Mouse (Mus musculus) forebrain, embryonic 11.5 days (tissue): ENCODE measurements at regions not wholly inside any gene's neighbourhood (a gene's known extent, or its start where the extent isn't known, plus 50 kb on each side); places are given as distances from the start of the nearest gene placed in this dataset.

ENCODE experiments used
- ATAC-seq: fragments of 200-750 bp; cut with Nextera tagmentation; replicated peaks from 2 replicates; pipeline ENCODE4 v1.8.0; 2017; ENCODE audit warnings: moderate TSS enrichment; ENCODE audit not compliant: low FRiP score
- DNase-seq: peaks from one replicate; pipeline ENCODE4 v3.0.0-alpha.2; 2017; ENCODE audit warnings: low spot score
- H3K27ac ChIP-seq: fragments of 300-500 bp; sonication (generic); 2 replicates; pipeline ENCODE4 v1.5.1; 2014; ENCODE audit warnings: low read depth, low read length
- H3K27me3 ChIP-seq: fragments of 300-500 bp; sonication (generic); 2 replicates; pipeline ENCODE4 v1.6.1; 2014; ENCODE audit warnings: mild to moderate bottlenecking, low read length, mixed read lengths; ENCODE audit not compliant: control insufficient read depth, insufficient read depth
- H3K36me3 ChIP-seq: fragments of 300-500 bp; sonication (generic); 2 replicates; pipeline ENCODE4 v1.6.1; 2014; ENCODE audit warnings: mild to moderate bottlenecking, low read length, moderate library complexity, mixed read lengths; ENCODE audit not compliant: control insufficient read depth, insufficient read depth
- H3K4me1 ChIP-seq: fragments of 300-500 bp; sonication (generic); replicated peaks from 2 replicates; pipeline ENCODE4 v1.6.1; 2014; ENCODE audit warnings: low read length, mixed read lengths; ENCODE audit not compliant: control insufficient read depth, insufficient read depth
- H3K4me2 ChIP-seq: fragments of 300-500 bp; sonication (generic); 2 replicates; pipeline ENCODE4 v1.6.1; 2014; ENCODE audit warnings: low read depth, mild to moderate bottlenecking, low read length, moderate library complexity, mixed read lengths; ENCODE audit not compliant: severe bottlenecking
- H3K4me3 ChIP-seq: fragments of 300-500 bp; sonication (generic); 2 replicates; pipeline ENCODE4 v1.5.1; 2014; ENCODE audit warnings: low read depth, low read length
- H3K9ac ChIP-seq: fragments of 300-500 bp; sonication (generic); 2 replicates; pipeline ENCODE4 v1.6.1; 2014; ENCODE audit warnings: low read length
- H3K9me3 ChIP-seq: fragments of 300-500 bp; sonication (generic); 2 replicates; pipeline ENCODE4 v1.6.1; 2016; ENCODE audit warnings: low read length, mixed read lengths; ENCODE audit not compliant: control insufficient read depth
- WGBS: fragments of 180-500 bp; shearing (Covaris S2); extraction: QIAGEN DNeasy Blood & Tissue Kit; methylation state at CpG from one replicate; pipeline ENCODE4 v1.1.7; 2014; 5-methylcytosine and 5-hydroxymethylcytosine counted together

- DNase-seq (no peak), ATAC-seq (no peak)
- 88% methylated on average over 2 of the region's 2 CpGs for WGBS
- no peaks in the 10 kb centered on the region for H3K4me1 ChIP-seq
- H3K4me3 ChIP-seq, result no peak overlapping the region
- no peaks in the 10 kb centered on the region for H3K36me3 ChIP-seq
- no peak overlapping the region for H3K4me2 ChIP-seq
- H3K27ac ChIP-seq, result no peak overlapping the region
- H3K27me3 ChIP-seq, result no peaks in the 10 kb centered on the region
- no peak overlapping the region for H3K9ac ChIP-seq
- no peaks in the 10 kb centered on the region for H3K9me3 ChIP-seq
Measured at GRCm38 (mm10) chr2:167842993-167843392, 88.9 kb upstream of the Ptpn1 start.

GRCm38 (mm10) chr2:167842473-167842872 lies 89.4 kb upstream of the Ptpn1 start:
- DNase-seq, result no peak
- Histone ChIP-seq H3K4me3 (no peak overlapping the region), H3K4me2 (no peak overlapping the region), H3K27ac (no peak overlapping the region), H3K36me3 (no peaks in the 10 kb centered on the region), H3K9ac (no peak overlapping the region), H3K4me1 (no peaks in the 10 kb centered on the region), H3K27me3 (no peaks in the 10 kb centered on the region), H3K9me3 (no peaks in the 10 kb centered on the region)
- no peak for ATAC-seq
- 85% methylated on average over 1 of the region's 1 CpGs for WGBS

GRCm38 (mm10) chr2:167841339-167842240 lies 90.3 kb upstream of the Ptpn1 start:
- no peak for ATAC-seq
- Histone ChIP-seq H3K36me3 (no peaks in the 10 kb centered on the region), H3K27ac (no peak overlapping the region), H3K4me1 (no peaks in the 10 kb centered on the region), H3K4me3 (no peak overlapping the region), H3K9ac (no peak overlapping the region), H3K27me3 (no peaks in the 10 kb centered on the region), H3K4me2 (no peak overlapping the region), H3K9me3 (no peaks in the 10 kb centered on the region)
- no peak for DNase-seq
- WGBS, result 40% methylated on average over 22 of the region's 22 CpGs

- H3K9ac ChIP-seq, result no peak overlapping the region
- H3K27me3 ChIP-seq, result no peaks in the 10 kb centered on the region
- no peaks in the 10 kb centered on the region for H3K4me1 ChIP-seq
- WGBS, result 85% methylated on average over 9 of the region's 9 CpGs
- no peaks in the 10 kb centered on the region for H3K9me3 ChIP-seq
- no peak overlapping the region for H3K4me2 ChIP-seq
- H3K36me3 ChIP-seq, result no peaks in the 10 kb centered on the region
- no peak overlapping the region for H3K27ac ChIP-seq
- DNase-seq (no peak), ATAC-seq (no peak)
- H3K4me3 ChIP-seq, result no peak overlapping the region
Measured at GRCm38 (mm10) chr2:167840344-167840743, 91.5 kb upstream of the Ptpn1 start.

- H3K4me3 ChIP-seq, result no peak overlapping the region
- no peaks in the 10 kb centered on the region for H3K27me3 ChIP-seq
- ATAC-seq (no peak), DNase-seq (no peak)
- H3K36me3 ChIP-seq, result no peaks in the 10 kb centered on the region
- no peak overlapping the region for H3K4me2 ChIP-seq
- H3K27ac ChIP-seq, result no peak overlapping the region
- no peaks in the 10 kb centered on the region for H3K4me1 ChIP-seq
- no peak overlapping the region for H3K9ac ChIP-seq
- H3K9me3 ChIP-seq, result no peaks in the 10 kb centered on the region
- 71% methylated on average over 13 of the region's 13 CpGs for WGBS
Measured at GRCm38 (mm10) chr2:167839324-167839981, 92.4 kb upstream of the Ptpn1 start.

GRCm38 (mm10) chr2:167837596-167837995 lies 94.3 kb upstream of the Ptpn1 start:
- Histone ChIP-seq H3K27me3 (no peaks in the 10 kb centered on the region), H3K4me2 (no peak overlapping the region), H3K4me1 (no peaks in the 10 kb centered on the region), H3K9ac (no peak overlapping the region), H3K27ac (no peak overlapping the region), H3K9me3 (no peaks in the 10 kb centered on the region), H3K4me3 (no peak overlapping the region), H3K36me3 (no peaks in the 10 kb centered on the region)
- no peak for ATAC-seq
- DNase-seq, result no peak
- WGBS, result 55% methylated on average over 4 of the region's 4 CpGs

GRCm38 (mm10) chr2:167836611-167837010 lies 95.2 kb upstream of the Ptpn1 start:
- no peaks in the 10 kb centered on the region for H3K27me3 ChIP-seq
- no peak overlapping the region for H3K9ac ChIP-seq
- no peak overlapping the region for H3K27ac ChIP-seq
- no peaks in the 10 kb centered on the region for H3K36me3 ChIP-seq
- ATAC-seq (no peak), DNase-seq (no peak)
- 45% methylated on average over 7 of the region's 7 CpGs for WGBS
- no peak overlapping the region for H3K4me2 ChIP-seq
- H3K9me3 ChIP-seq, result no peaks in the 10 kb centered on the region
- H3K4me1 ChIP-seq, result no peaks in the 10 kb centered on the region
- H3K4me3 ChIP-seq, result no peak overlapping the region

GRCm38 (mm10) chr2:167834605-167835004 lies 97.3 kb upstream of the Ptpn1 start:
- H3K36me3 ChIP-seq, result no peaks in the 10 kb centered on the region
- no peak overlapping the region for H3K4me2 ChIP-seq
- WGBS, result 86% methylated on average over 8 of the region's 8 CpGs
- H3K9ac ChIP-seq, result no peak overlapping the region
- no peaks in the 10 kb centered on the region for H3K4me1 ChIP-seq
- DNase-seq, result no peak
- H3K27me3 ChIP-seq, result no peaks in the 10 kb centered on the region
- ATAC-seq, result no peak
- no peak overlapping the region for H3K27ac ChIP-seq
- no peak overlapping the region for H3K4me3 ChIP-seq
- H3K9me3 ChIP-seq, result no peaks in the 10 kb centered on the region
